Mouse (Mus musculus): ENCODE results near the gene Smad6. TPM values are rescaled to one million over a fixed set of nuclear protein-coding genes. Genes with fewer than 3 reads are reported as not detected.

Gene Smad6
- polyA plus RNA-seq, 1 experiment from 2014 or later = 15.5 TPM

DNA sequence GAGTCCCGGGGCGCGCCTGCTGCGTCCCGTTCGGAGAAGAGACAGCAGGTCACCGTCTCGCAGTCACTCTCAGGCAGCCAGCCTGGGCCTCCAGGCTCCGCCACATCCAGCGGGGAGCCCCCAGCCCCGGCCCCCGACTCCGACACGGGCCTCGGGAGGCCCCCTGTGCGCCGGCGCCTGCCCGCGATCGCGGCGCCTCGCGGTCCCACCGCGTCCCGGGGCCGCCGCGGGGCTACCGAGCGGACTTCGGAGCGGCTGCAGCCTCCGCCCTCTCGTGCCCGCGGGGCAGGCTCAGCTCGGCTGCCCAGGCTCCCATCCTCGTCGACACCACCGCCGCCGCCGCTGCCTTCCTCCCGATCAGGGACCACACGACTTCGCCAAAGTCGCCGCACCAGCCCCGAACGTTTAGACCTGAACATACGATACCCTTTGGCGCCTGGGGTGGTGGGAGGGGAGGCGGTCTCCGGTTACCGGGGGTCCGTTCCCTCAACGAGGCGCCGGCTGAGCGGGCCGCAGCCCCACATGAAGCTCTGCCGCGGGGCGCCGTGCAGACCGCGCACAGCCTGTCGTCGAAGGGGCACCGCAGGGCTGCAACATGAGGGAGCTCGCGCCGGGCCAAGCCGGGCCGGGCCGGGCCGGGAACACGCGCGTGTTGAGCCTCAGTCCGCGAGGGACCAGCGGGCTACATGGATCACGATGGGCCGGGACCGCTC is 1.1 kb downstream of the Smad6 start:
- Histone ChIP-seq H3K9me3 (replicated peaks) (no peaks in the 10 kb centered on the region), H3K4me3 (replicated peaks) (peak overlapping the region; percentile 74), H3K4me2 (replicated peaks) (peak overlapping the region; percentile 88), H3K4me1 (peaks cover 51% of the 10 kb centered on the region), H3K27ac (replicated peaks) (peak overlapping the region; percentile 97), H3K36me3 (no peaks in the 10 kb centered on the region), H3K27me3 (no peaks in the 10 kb centered on the region), H3K9ac (peak overlapping the region; percentile 98)
- under 1% methylated on average over 88 of the region's 89 CpGs for WGBS
- no peak for ATAC-seq (ENCODE audit: insufficient number of reproducible peaks, low FRiP score, low TSS enrichment, low read depth)

DNA sequence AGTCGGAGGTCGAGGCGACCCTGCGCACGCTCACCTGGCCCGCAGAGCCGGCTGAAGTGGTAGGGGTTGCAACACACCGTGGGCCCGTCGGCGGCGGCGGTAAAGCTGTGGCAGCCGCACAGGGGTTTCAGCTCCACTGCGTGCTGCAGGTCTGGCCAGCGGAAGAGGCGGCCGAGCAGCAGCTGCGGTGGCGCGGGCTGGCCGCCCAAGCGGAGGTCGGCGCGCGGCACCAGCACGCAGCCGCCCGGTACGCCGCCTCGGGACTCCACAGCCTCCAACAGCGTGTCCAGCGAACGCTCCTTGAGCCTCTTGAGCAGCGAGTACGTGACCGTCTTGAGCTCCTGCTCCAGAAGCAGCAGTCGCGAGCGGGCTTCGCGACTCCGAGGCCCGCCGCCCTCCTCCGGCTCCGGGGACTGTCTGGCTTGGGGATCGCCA is 1.7 kb downstream of the Smad6 start:
- peaks cover 57% of the 10 kb centered on the region for H3K4me1 ChIP-seq
- H3K27ac ChIP-seq (replicated peaks) = peak overlapping the region; percentile 97
- H3K9ac ChIP-seq = peak overlapping the region; percentile 98
- no peaks in the 10 kb centered on the region for H3K36me3 ChIP-seq
- H3K27me3 ChIP-seq = no peaks in the 10 kb centered on the region
- ATAC-seq (ENCODE audit: insufficient number of reproducible peaks, low FRiP score, low TSS enrichment, low read depth) = no peak
- H3K4me3 ChIP-seq (replicated peaks) = peak overlapping the region; percentile 74
- H3K9me3 ChIP-seq (replicated peaks) = no peaks in the 10 kb centered on the region
- H3K4me2 ChIP-seq (replicated peaks) = peak overlapping the region; percentile 88
- WGBS = under 1% methylated on average over 50 of the region's 50 CpGs

DNA sequence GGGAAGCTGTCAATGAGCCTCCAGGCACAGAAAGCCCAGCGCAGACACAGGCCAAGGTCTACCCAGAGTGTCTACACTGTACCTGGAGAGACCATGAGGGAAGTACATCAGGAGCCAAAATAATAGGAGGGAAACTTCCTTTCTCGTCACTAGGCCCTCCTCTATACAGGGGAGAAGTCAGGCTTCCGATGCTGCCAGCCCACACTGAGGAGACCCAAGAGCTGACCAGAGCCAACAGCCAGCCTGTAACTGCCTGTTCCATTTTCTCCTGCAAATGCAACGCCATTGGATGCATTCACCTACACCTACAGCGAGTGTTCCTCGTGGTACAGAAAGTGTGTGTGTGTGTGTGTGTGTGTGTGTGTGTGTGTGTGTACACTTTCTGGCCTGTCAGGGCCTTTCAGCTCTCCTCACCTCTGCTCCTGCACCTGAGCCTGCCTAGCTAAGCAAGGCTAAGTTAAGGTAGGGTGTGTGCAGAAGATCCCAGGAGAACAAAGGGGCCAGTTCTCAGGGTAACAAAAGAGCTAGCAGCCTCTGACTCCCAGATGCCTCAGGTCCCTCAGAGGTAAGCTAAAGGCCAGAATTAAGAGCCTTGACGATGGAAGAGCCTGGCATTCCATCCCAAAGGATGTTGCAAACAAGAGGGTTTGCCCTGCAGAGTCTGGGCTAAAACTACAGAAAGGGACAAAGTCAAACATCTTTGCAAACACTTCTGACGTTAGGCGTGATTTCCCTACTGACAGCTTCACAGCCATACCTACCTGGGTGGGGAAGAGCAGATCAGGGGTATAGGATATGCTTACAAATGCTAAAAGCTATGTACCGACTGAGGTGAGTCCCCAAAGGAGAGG is 2.6 kb downstream of the Smad6 start:
- H3K9me3 ChIP-seq (replicated peaks) = no peaks in the 10 kb centered on the region
- 0 out of 2 replicates have a peak, but pooled peaks cover under 1% of the 10 kb centered on the region for H3K36me3 ChIP-seq
- WGBS = 6% methylated on average over 10 of the region's 10 CpGs
- H3K4me1 ChIP-seq = peaks cover 64% of the 10 kb centered on the region
- peak overlapping the region; percentile 88 for H3K4me2 ChIP-seq (replicated peaks)
- H3K9ac ChIP-seq = peak overlapping the region; percentile 98
- peak overlapping the region; percentile 97 for H3K27ac ChIP-seq (replicated peaks)
- H3K4me3 ChIP-seq (replicated peaks) = peak overlapping the region; percentile 74
- ATAC-seq (ENCODE audit: insufficient number of reproducible peaks, low FRiP score, low TSS enrichment, low read depth) = no peak
- H3K27me3 ChIP-seq = no peaks in the 10 kb centered on the region

DNA sequence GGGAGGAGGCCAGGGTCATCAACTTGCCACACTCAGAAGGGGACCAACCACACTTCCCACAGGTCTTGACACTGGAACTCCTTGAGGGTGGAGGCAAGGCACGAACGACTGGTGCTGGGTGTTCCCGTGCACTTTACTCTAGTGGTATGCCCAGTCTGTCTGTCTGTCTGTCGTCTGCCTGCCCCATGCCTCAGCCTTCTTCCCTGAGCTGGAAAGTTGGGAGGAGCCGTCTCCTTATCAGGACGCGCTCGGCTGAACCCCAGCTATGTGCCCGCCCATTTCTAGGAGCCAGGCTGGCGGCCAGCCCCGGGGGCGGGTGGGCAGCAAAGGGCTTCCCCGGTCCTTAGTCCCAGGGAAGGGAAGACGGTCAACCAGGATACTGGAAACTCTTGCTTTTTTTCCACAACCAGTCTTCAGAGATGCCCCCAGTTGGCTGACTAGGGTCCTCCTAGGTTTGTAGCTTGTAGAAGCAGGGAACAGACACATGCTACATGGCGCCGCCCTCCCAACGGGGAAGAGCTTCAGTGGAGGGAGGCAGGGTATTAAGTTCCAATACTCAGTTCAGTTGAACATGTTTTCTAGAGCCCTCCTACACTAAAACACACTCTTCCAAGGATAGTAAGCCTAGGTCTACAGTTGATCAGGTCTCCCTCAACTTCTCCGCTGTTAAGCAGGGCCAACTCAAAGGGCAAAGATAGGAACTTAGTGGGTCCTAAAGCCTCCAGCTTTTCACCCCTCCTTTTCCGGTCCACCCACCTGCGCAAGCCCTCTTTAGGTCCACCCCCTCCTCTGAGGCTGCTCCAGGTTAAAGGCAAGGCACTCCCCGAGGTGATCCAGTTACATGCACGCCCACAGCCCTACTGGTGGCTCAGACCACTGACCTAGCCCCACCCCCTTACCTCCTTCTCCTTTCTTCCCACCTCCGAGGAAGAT is 3.7 kb downstream of the Smad6 start:
- H3K27ac ChIP-seq (replicated peaks) = peak overlapping the region; percentile 97
- no peaks in the 10 kb centered on the region for H3K27me3 ChIP-seq
- no peaks in the 10 kb centered on the region for H3K9me3 ChIP-seq (replicated peaks)
- peak overlapping the region; percentile 98 for H3K9ac ChIP-seq
- H3K36me3 ChIP-seq = peaks cover 11% of the 10 kb centered on the region; the same call in 1 of the 2 replicates
- H3K4me1 ChIP-seq = peaks cover 60% of the 10 kb centered on the region
- ATAC-seq (ENCODE audit: insufficient number of reproducible peaks, low FRiP score, low TSS enrichment, low read depth) = peak; percentile 46
- H3K4me3 ChIP-seq (replicated peaks) = peak overlapping the region; percentile 74
- peak overlapping the region; percentile 88 for H3K4me2 ChIP-seq (replicated peaks)
- 2% methylated on average over 23 of the region's 23 CpGs for WGBS

DNA sequence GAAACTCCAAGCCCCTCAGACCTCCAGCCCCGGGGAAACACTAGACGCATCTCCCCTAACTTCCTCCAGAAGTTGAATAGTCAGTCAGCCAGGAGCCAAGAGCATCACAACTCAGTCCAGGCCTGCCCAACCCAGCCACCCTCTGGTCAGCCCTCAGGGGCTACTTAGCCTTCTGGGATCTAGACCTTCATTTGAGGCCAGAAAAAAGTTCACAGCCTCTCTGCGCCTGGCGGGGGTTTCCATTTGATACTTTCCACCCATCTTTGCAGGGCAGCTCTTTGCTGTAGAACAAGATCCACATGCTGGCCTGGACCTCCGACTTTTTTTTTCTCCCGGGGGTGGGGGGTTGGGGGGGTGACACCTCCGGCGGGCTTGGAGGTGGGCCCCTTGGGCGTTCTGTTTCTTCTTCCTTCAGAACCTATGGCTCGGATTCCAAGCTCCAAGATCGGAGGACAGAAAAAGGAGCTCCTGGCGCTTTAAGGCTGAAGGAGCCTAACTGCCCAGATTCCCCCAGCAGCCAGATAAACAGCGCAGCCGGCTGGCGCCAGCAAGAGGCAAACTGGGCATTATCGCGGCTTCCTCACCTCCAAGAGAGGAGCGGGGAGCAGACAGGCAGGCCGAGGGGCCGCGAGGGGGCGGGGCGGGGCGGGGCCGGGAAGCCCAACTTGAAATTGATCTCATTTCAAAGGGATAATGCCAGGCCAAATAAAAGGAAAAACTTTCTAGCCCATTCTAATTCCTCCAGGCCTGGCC is 5.0 kb downstream of the Smad6 start:
- ATAC-seq (ENCODE audit: insufficient number of reproducible peaks, low FRiP score, low TSS enrichment, low read depth) = no peak
- Histone ChIP-seq H3K9ac (0 out of 2 replicates have a peak overlapping the region, but pooled peaks have one; percentile 12), H3K4me2 (replicated peaks) (peak overlapping the region; percentile 88), H3K9me3 (replicated peaks) (no peaks in the 10 kb centered on the region; the same call in 1 of the 2 replicates), H3K27ac (replicated peaks) (peak overlapping the region; percentile 97), H3K4me3 (replicated peaks) (peak overlapping the region; percentile 74), H3K36me3 (peaks cover 23% of the 10 kb centered on the region), H3K27me3 (no peaks in the 10 kb centered on the region), H3K4me1 (peaks cover 53% of the 10 kb centered on the region)
- WGBS = 3% methylated on average over 25 of the region's 25 CpGs

DNA sequence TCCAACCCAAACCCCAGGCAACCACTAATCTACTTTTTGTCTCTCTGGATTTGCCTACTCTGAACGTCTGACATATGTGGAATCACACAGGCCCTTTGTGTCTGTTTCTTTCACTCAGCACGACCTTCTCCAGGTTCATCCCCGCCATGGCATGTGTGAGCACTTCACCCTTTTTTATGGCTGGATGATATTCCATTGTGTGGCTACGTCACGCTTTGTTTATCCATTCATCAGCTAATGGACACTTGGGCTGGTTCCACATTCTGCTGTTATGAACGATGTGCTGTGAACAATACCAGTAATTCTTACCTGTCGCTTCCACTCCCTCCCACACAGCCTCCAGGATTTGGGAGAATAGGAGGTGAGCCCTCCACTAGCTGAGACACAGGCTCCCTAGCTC is 5.8 kb downstream of the Smad6 start:
- peak overlapping the region; percentile 97 for H3K27ac ChIP-seq (replicated peaks)
- no peak overlapping the region for H3K9ac ChIP-seq
- 50% methylated on average over 7 of the region's 7 CpGs for WGBS
- ATAC-seq (ENCODE audit: insufficient number of reproducible peaks, low FRiP score, low TSS enrichment, low read depth) = no peak
- H3K9me3 ChIP-seq (replicated peaks) = no peaks in the 10 kb centered on the region; the same call in 1 of the 2 replicates
- peak overlapping the region; percentile 74; the same call in 1 of the 2 replicates for H3K4me3 ChIP-seq (replicated peaks)
- no peaks in the 10 kb centered on the region for H3K27me3 ChIP-seq
- H3K4me2 ChIP-seq (replicated peaks) = peak overlapping the region; percentile 88
- H3K4me1 ChIP-seq = peaks cover 53% of the 10 kb centered on the region
- H3K36me3 ChIP-seq = peaks cover 30% of the 10 kb centered on the region

DNA sequence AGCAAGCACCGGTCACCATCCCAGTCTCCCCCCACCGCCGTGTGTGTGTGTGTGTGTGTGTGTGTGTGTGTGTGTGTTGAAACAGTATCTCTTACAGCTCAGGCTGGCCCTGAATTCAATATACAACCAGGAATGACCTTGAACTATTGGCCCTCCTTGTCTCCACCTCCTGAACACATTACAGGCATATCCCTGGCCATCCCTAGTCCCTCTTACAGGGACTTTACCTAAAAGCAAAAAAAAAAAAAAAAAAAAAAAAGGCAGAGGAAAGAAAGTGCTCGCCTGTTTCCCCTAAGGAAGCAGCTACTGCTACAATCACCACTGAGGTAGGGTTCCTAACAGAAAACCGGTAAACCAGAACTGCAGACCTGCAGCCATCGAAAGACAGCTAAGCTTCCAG is 7.1 kb downstream of the Smad6 start:
- no peak for ATAC-seq (ENCODE audit: insufficient number of reproducible peaks, low FRiP score, low TSS enrichment, low read depth)
- Histone ChIP-seq H3K27me3 (no peaks in the 10 kb centered on the region), H3K27ac (replicated peaks) (no peak overlapping the region), H3K4me1 (peaks cover 56% of the 10 kb centered on the region), H3K9me3 (replicated peaks) (no peaks in the 10 kb centered on the region; the same call in 1 of the 2 replicates), H3K9ac (no peak overlapping the region), H3K36me3 (peaks cover 37% of the 10 kb centered on the region), H3K4me3 (replicated peaks) (no peak overlapping the region), H3K4me2 (replicated peaks) (no peak overlapping the region)
- WGBS = 60% methylated on average over 6 of the region's 6 CpGs

DNA sequence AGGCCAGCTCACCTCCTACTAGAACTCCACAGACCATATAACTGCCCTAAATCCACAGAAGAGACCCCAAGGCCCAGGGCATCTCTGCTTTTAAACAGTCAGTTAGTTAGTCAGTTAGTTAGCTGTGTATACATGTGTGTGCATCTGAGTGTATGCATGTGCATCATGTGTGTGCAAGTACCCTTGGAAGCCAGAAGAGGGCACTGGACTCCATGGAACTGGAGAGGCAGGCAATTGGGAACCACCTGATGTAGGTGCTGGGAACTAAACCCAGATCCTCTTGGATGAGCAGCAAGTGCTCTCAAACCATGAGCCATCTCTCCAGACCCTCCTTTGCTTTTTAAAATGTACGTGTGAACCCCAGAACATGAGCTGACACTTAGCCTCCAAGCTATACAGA is 10.5 kb downstream of the Smad6 start:
- Histone ChIP-seq H3K4me1 (peaks cover 32% of the 10 kb centered on the region), H3K4me3 (replicated peaks) (no peak overlapping the region), H3K4me2 (replicated peaks) (no peak overlapping the region), H3K36me3 (peaks cover 57% of the 10 kb centered on the region), H3K27me3 (no peaks in the 10 kb centered on the region), H3K9ac (no peak overlapping the region), H3K27ac (replicated peaks) (no peak overlapping the region), H3K9me3 (replicated peaks) (no peaks in the 10 kb centered on the region; the same call in 1 of the 2 replicates)
- no peak for ATAC-seq (ENCODE audit: insufficient number of reproducible peaks, low FRiP score, low TSS enrichment, low read depth)
- 100% methylated on average over 1 of the region's 1 CpGs for WGBS

DNA sequence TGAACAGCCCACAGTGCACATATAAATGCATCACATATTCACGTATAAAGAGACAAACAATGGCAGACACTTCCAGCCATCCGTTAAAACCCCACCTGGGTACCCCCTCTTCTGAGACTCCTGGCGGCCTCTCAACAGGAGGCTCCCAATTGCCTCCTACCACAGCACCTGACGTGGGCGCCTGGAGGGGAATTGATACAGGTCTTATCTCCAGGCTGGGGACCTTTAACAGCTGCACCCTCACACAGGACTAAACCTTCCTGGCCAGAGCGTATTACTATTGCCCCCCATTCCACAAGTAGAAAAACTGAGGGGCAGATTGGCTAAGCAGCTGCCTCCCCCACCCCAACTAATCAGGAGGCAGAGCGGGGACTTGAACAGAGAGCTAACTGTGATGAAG is 18.9 kb downstream of the Smad6 start:
- H3K4me3 ChIP-seq (replicated peaks) = no peak overlapping the region
- ATAC-seq (ENCODE audit: insufficient number of reproducible peaks, low FRiP score, low TSS enrichment, low read depth) = no peak
- H3K9ac ChIP-seq = no peak overlapping the region
- H3K27ac ChIP-seq (replicated peaks) = no peak overlapping the region
- peaks cover 59% of the 10 kb centered on the region for H3K36me3 ChIP-seq
- no peak overlapping the region for H3K4me2 ChIP-seq (replicated peaks)
- no peaks in the 10 kb centered on the region for H3K27me3 ChIP-seq
- H3K9me3 ChIP-seq (replicated peaks) = no peaks in the 10 kb centered on the region
- H3K4me1 ChIP-seq = peaks cover 46% of the 10 kb centered on the region
- WGBS = 76% methylated on average over 7 of the region's 7 CpGs

DNA sequence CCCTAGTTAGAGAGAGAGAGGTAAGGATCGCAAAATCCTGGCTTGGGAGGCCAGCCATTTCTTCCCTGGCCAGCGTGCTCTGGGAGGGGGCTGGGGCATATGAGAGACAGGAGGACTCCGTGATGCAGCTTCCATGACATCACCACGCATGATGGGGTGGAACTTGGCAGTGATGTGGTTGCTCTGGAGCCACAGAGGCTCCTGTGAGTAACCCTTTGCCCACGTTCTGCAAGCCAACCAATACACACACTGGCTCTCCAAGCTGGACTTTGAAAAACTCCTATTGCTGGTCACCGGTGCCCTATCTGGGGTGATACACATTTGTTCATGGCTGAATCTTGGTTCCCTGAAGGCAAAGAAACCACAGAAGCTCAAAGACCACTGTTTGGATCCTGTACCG is 20.8 kb downstream of the Smad6 start:
- no peaks in the 10 kb centered on the region for H3K27me3 ChIP-seq
- H3K27ac ChIP-seq (replicated peaks) = 0 out of 2 replicates have a peak overlapping the region, but pooled peaks have one; percentile 1
- H3K4me2 ChIP-seq (replicated peaks) = no peak overlapping the region
- 72% methylated on average over 7 of the region's 7 CpGs for WGBS
- peaks cover 46% of the 10 kb centered on the region for H3K36me3 ChIP-seq
- no peak for ATAC-seq (ENCODE audit: insufficient number of reproducible peaks, low FRiP score, low TSS enrichment, low read depth)
- H3K9me3 ChIP-seq (replicated peaks) = no peaks in the 10 kb centered on the region
- no peak overlapping the region for H3K9ac ChIP-seq
- H3K4me3 ChIP-seq (replicated peaks) = no peak overlapping the region
- peaks cover 56% of the 10 kb centered on the region for H3K4me1 ChIP-seq
